Mouse (Mus musculus) limb, embryonic 15.5 days (tissue): ENCODE data around the gene Tmem29. TPM values are rescaled to one million over a fixed set of nuclear protein-coding genes. Genes with fewer than 3 reads are reported as not detected.

ENCODE experiments used
- ATAC-seq: fragments of 200-750 bp; cut with Nextera tagmentation; 2 replicates; pipeline ENCODE4 v1.8.0; 2017; ENCODE audit warnings: low read depth, moderate TSS enrichment; ENCODE audit not compliant: insufficient number of reproducible peaks, low FRiP score, low TSS enrichment
- H3K27ac ChIP-seq: fragments of 300-500 bp; sonication (generic); 2 replicates; pipeline ENCODE4 v1.5.1; 2015; ENCODE audit warnings: moderate library complexity, mild to moderate bottlenecking, inconsistent platforms
- H3K27me3 ChIP-seq: fragments of 300-500 bp; sonication (generic); 2 replicates; pipeline ENCODE4 v1.6.1; 2015; ENCODE audit warnings: inconsistent platforms
- H3K36me3 ChIP-seq: fragments of 300-500 bp; sonication (generic); 2 replicates; pipeline ENCODE4 v1.6.1; 2015; ENCODE audit warnings: inconsistent platforms
- H3K4me1 ChIP-seq: fragments of 300-500 bp; sonication (generic); 2 replicates; pipeline ENCODE4 v1.6.1; 2015; ENCODE audit warnings: inconsistent platforms
- H3K4me2 ChIP-seq: fragments of 300-500 bp; sonication (generic); 2 replicates; pipeline ENCODE4 v1.6.1; 2015; ENCODE audit warnings: mild to moderate bottlenecking, inconsistent platforms
- H3K4me3 ChIP-seq: fragments of 300-500 bp; sonication (generic); 2 replicates; pipeline ENCODE4 v1.5.1; 2015; ENCODE audit warnings: mild to moderate bottlenecking, inconsistent platforms
- H3K9ac ChIP-seq: fragments of 300-500 bp; sonication (generic); 2 replicates; pipeline ENCODE4 v1.6.1; 2015; ENCODE audit warnings: inconsistent platforms
- H3K9me3 ChIP-seq: fragments of 300-500 bp; sonication (generic); 2 replicates; pipeline ENCODE4 v1.6.1; 2016; ENCODE audit warnings: inconsistent platforms
- WGBS: fragments of 180-500 bp; shearing (Covaris S2); methylation state at CpG from one replicate; pipeline ENCODE4 v1.1.7; 2015; 5-methylcytosine and 5-hydroxymethylcytosine counted together
- polyA plus RNA-seq: library from polyadenylated mRNA; unstranded; fragments of >200 nt; fragmentation: Nextera tagmentation; extraction: Ambion mirVana; gene quantifications from 2 replicates; pipeline ENCODE4 v1.2.1, GENCODE M21; 2015

Tmem29 gene
- polyA plus RNA-seq, 1 experiment from 2014 or later: 33.5 TPM

DNA sequence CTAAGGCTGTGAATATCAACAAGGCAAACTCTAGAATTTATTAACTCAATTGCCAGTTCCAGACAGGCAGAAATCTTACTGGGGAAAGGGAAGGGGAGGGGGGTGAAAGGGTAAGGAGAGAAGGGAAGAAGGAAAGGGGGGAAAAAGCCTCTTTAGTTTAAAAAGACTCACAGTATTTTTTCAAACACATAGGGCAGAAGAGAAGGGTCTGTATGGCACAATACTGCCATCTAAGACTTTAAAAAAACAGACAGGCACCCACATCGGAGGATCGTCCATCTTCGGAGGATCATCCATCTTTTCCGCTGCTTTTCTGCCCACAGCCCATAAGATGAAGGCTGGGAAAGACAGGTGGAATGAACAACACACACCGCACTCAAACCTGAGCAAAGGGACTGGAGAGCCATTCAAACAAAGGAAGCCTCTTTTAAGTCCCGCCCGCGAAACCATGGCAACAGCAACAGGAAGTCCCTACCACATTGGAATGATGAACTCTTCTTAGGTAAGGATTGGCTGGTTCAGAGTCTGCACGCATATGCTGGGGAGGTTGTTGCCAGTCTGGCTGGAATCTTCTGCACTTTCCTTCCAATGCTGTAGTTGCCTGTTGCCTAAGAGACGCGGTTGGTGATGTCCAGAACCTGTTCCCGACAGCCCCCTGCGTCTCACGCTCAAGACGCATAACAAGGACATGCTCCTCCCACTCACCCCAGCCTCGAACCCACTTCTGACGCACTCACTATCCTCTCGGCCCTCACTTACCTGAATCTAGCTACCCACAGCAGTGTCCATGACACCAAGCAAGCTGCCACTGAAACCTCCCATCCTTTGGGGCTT, 18.2 kb downstream of the Tmem29 start:
- ATAC-seq: 0 out of 2 replicates have a peak, but pooled peaks have one; percentile 35
- WGBS: 18% methylated on average over 18 of the region's 18 CpGs
- Histone ChIP-seq H3K9me3 (no peaks in the 10 kb centered on the region), H3K27ac (no peak overlapping the region), H3K27me3 (no peaks in the 10 kb centered on the region), H3K4me1 (no peaks in the 10 kb centered on the region), H3K36me3 (no peaks in the 10 kb centered on the region), H3K9ac (no peak overlapping the region), H3K4me2 (peak overlapping the region; percentile 41), H3K4me3 (peak overlapping the region; percentile 38)

DNA sequence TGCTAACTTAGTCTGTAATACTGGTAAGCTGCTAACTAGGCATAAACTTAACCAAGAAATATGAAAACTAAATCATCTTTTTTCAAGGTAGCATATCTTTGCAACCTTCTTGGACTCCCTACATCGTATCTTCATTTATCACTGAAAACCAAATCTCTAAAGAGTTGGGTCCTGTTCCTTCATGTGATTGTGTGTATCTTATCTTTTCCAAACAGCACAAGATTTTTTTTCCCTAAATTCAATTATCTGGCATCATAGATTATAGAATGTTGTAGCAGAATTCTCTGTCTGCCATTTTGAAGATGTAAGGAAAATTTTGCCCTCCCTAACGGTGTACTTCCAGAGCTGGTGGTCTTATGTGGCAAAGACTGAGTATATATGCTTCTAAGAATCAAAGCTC, 22.6 kb downstream of the Tmem29 start:
- WGBS: 83% methylated on average over 2 of the region's 2 CpGs
- Histone ChIP-seq H3K27ac (no peak overlapping the region), H3K4me2 (no peak overlapping the region), H3K36me3 (no peaks in the 10 kb centered on the region), H3K9me3 (no peaks in the 10 kb centered on the region), H3K4me1 (no peaks in the 10 kb centered on the region), H3K27me3 (no peaks in the 10 kb centered on the region), H3K9ac (no peak overlapping the region), H3K4me3 (no peak overlapping the region)
- ATAC-seq: no peak

DNA sequence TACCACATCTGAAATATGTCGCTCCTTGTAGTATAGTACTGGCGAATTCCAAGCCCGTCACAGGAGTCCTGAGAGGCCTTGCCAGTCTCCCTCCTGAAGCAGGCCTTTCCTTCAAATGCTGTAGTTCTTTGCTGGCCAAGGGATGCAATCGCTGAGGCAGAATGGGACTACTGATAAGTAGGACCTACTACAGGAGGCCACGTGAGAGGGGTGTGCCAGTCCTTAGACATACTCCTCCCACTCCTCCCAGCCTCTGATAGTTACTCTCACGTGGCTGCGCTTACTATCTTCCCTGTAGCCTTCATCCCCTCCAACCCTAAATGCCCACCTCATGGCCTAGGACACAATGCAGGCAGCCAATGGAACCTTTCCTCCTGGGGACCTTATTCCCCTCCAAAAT, 23.6 kb downstream of the Tmem29 start:
- 80% methylated on average over 7 of the region's 7 CpGs for WGBS
- no peak overlapping the region for H3K9ac ChIP-seq
- no peak overlapping the region for H3K4me3 ChIP-seq
- H3K9me3 ChIP-seq: no peaks in the 10 kb centered on the region
- no peak for ATAC-seq
- no peaks in the 10 kb centered on the region for H3K36me3 ChIP-seq
- H3K4me1 ChIP-seq: no peaks in the 10 kb centered on the region
- no peaks in the 10 kb centered on the region for H3K27me3 ChIP-seq
- no peak overlapping the region for H3K4me2 ChIP-seq
- H3K27ac ChIP-seq: no peak overlapping the region

DNA sequence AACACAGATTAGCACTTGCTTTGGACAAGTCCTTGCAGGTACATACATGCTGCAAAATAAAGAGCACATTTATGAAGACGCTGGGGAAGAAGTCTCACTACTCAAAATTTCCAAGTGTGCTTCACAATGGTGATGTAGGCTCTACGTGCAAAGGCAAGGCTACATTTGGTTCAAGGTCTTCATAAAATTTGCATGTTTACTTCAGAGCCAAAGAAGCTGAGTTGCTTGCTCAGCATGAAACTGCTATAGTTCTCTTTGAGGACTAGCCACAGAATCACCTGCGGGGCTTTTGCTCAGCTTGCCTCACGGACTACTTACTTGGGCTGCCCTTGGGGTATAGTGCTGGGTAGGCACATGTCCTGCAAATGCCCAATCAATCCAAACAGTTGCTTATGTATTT, 45.4 kb downstream of the Tmem29 start:
- no peaks in the 10 kb centered on the region for H3K4me1 ChIP-seq
- H3K36me3 ChIP-seq: no peaks in the 10 kb centered on the region
- H3K4me3 ChIP-seq: no peak overlapping the region
- H3K9ac ChIP-seq: no peak overlapping the region
- H3K27me3 ChIP-seq: no peaks in the 10 kb centered on the region
- no peak overlapping the region for H3K4me2 ChIP-seq
- H3K9me3 ChIP-seq: no peaks in the 10 kb centered on the region
- 88% methylated on average over 4 of the region's 4 CpGs for WGBS
- ATAC-seq: no peak
- H3K27ac ChIP-seq: no peak overlapping the region

Other genes with a start within 250 kb of the Tmem29 start
- 97.5 and 104 TPM in 2 replicates for gene Alas2, start 88.2 kb upstream of the Tmem29 start, polyA plus RNA-seq
- gene Pfkfb1, start 129.1 kb upstream of the Tmem29 start, polyA plus RNA-seq: 2.8 and 4.1 TPM in 2 replicates
- 18.0 and 19.2 TPM in 2 replicates for gene Apex2, start 130.7 kb upstream of the Tmem29 start, polyA plus RNA-seq
- gene Tro, start 198.4 kb upstream of the Tmem29 start, polyA plus RNA-seq: 24.8 and 24.9 TPM in 2 replicates